Mouse (Mus musculus) ES-E14 (cell line): ENCODE data around the gene Slc25a23. TPM values are rescaled to one million over a fixed set of nuclear protein-coding genes. Genes with fewer than 3 reads are reported as not detected.

Experiments used
- DNase-seq: peaks from one replicate; pipeline ENCODE4 v3.0.0-alpha.2; 2013; ENCODE audit warnings: low read depth, low spot score
- H3K27ac ChIP-seq: 2 replicates; pipeline ENCODE4 v1.5.1; 2012; ENCODE audit warnings: low read depth, mild to moderate bottlenecking, low read length, moderate library complexity, mixed read lengths; ENCODE audit not compliant: poor library complexity, insufficient read depth, severe bottlenecking
- H3K36me3 ChIP-seq: 2 replicates; pipeline ENCODE4 v1.6.1; 2012; ENCODE audit warnings: mild to moderate bottlenecking, low read length, moderate library complexity, mixed read lengths; ENCODE audit not compliant: control insufficient read depth, poor library complexity, insufficient read depth, severe bottlenecking
- H3K4me1 ChIP-seq, 2 experiments: fragments of 150-350 bp in 1 of 2; sonication (generic) in 1 of 2; 2 replicates each; pipeline ENCODE4 v1.6.1; 2012; ENCODE audit warnings: low read length in 2 of 2, mild to moderate bottlenecking in 1 of 2, mixed read lengths in 1 of 2; ENCODE audit not compliant: control insufficient read depth in 2 of 2, insufficient read depth in 2 of 2, poor library complexity in 1 of 2
- H3K4me3 ChIP-seq, 2 experiments: fragments of 150-350 bp in 1 of 2; sonication (generic) in 1 of 2; 2 replicates each; pipeline ENCODE4 v1.5.1; 2012; ENCODE audit warnings: low read length in 2 of 2, low read depth in 1 of 2, mild to moderate bottlenecking in 1 of 2, mixed read lengths in 1 of 2; ENCODE audit not compliant: insufficient read depth in 1 of 2, poor library complexity in 1 of 2, severe bottlenecking in 1 of 2
- H3K9ac ChIP-seq: 2 replicates; pipeline ENCODE4 v1.6.1; 2012; ENCODE audit warnings: low read depth, mild to moderate bottlenecking, low read length, mixed read lengths; ENCODE audit not compliant: poor library complexity, insufficient read depth, severe bottlenecking
- H3K9me3 ChIP-seq: fragments of 150-350 bp; sonication (generic); 2 replicates; pipeline ENCODE4 v1.6.1; 2012; ENCODE audit warnings: low read depth, mild to moderate bottlenecking, low read length; ENCODE audit not compliant: control insufficient read depth, insufficient read depth
- CHD2 ChIP-seq: IDR thresholded peaks from 2 replicates; pipeline ENCODE4 v1.6.1; 2014; ENCODE audit warnings: mild to moderate bottlenecking, low read depth, low read length, inconsistent platforms
- HCFC1 ChIP-seq: IDR thresholded peaks from 2 replicates; pipeline ENCODE4 v1.6.1; 2012; ENCODE audit warnings: low read length, inconsistent platforms, borderline replicate concordance; ENCODE audit not compliant: insufficient read depth
- MAFK ChIP-seq: IDR thresholded peaks from 2 replicates; pipeline ENCODE4 v1.6.1; 2014; ENCODE audit warnings: mild to moderate bottlenecking, low read depth, low read length, inconsistent platforms; ENCODE audit not compliant: insufficient read depth
- ZC3H11A ChIP-seq: IDR thresholded peaks from 2 replicates; pipeline ENCODE4 v1.6.1; 2012; ENCODE audit warnings: low read depth, mild to moderate bottlenecking, inconsistent platforms, low read length, borderline replicate concordance
- ZNF384 ChIP-seq: IDR thresholded peaks from 2 replicates; pipeline ENCODE4 v1.6.1; 2012; ENCODE audit warnings: low read depth, low read length, inconsistent platforms
- in situ Hi-C, 2 experiments: fragments of 600-800 bp; cut with MboI; formaldehyde crosslinking; loops; one replicate each; pipeline ENCODE4 v1.15.1; 2025; ENCODE audit warnings: low sequenced_read_pairs in 2 of 2, inconsistent platforms in 1 of 2; ENCODE audit not compliant: unreplicated experiment in 2 of 2
- total RNA-seq: library from RNA; depleted of rRNA; stranded (reverse); fragments of 300-350 nt; gene quantifications from 2 replicates; pipeline ENCODE4 v1.2.3, GENCODE M21; 2012

Slc25a23 gene
- total RNA-seq, 1 experiment: 5.9 TPM

GRCm38 (mm10) chr17:57001228-57001627 is 58.4 kb downstream of the Slc25a23 start:
- no peak for TF ChIP-seq CHD2
- 0 out of 2 replicates have a peak, but pooled peaks have one; percentile 14 for TF ChIP-seq ZNF384
- Histone ChIP-seq H3K4me1 (peaks cover 0 to 7% of the 10 kb centered on the region in 2 experiments; a peak in 1 of 4 replicates), H3K4me3 (no peak overlapping the region), H3K36me3 (peaks cover 40% of the 10 kb centered on the region), H3K9me3 (no peaks in the 10 kb centered on the region), H3K27ac (no peak overlapping the region), H3K9ac (no peak overlapping the region)
- in situ Hi-C loops: no loop called here
- DNase-seq: no peak

- Histone ChIP-seq H3K4me1 (peaks cover 0 to 7% of the 10 kb centered on the region in 2 experiments; a peak in 1 of 4 replicates), H3K9ac (no peak within 1 kb of the TSS), H3K9me3 (no peaks in the 10 kb centered on the region), H3K4me3 (no peak within 1 kb of the TSS), H3K27ac (no peak within 1 kb of the TSS), H3K36me3 (peaks cover 41% of the 10 kb centered on the region)
- no peak for DNase-seq
- no peak for TF ChIP-seq CHD2
- no peak for TF ChIP-seq HCFC1
- no peak for TF ChIP-seq ZC3H11A
- in situ Hi-C loops: no loop called here
These were observed 59.6 kb downstream of the Slc25a23 start, which contains the start of gene Pspn for GRCm38 (mm10) chr17:56999968-57000609. TSS of gene Pspn (minus strand) at chr17:57000018.

GRCm38 (mm10) chr17:56999414-56999813 is 60.2 kb downstream of the Slc25a23 start:
- peaks cover 0 to 7% of the 10 kb centered on the region in 2 experiments; a peak in 1 of 4 replicates for H3K4me1 ChIP-seq
- no peak overlapping the region for H3K27ac ChIP-seq
- no peak for DNase-seq
- no peak overlapping the region for H3K9ac ChIP-seq
- no peaks in the 10 kb centered on the region for H3K9me3 ChIP-seq
- no peak overlapping the region for H3K4me3 ChIP-seq
- in situ Hi-C loops: no loop called here
- peaks cover 44% of the 10 kb centered on the region for H3K36me3 ChIP-seq
- TF ChIP-seq ZC3H11A (no peak), CHD2 (no peak), ZNF384 (no peak), HCFC1 (no peak), MAFK (no peak)

- TF ChIP-seq CHD2: peak; percentile 83
- TF ChIP-seq ZNF384: no peak
- no peak for TF ChIP-seq MAFK
- peak; percentile 70; the same call in 1 of the 2 replicates for TF ChIP-seq ZC3H11A
- TF ChIP-seq HCFC1: peak; percentile 49; the same call in 1 of the 2 replicates
- peaks cover 0 to 10% of the 10 kb centered on the region in 2 experiments; a peak in 1 of 4 replicates for H3K4me1 ChIP-seq
- DNase-seq: peak; percentile 99
- in situ Hi-C loops: no loop called here
- no peak within 1 kb of the TSS; the same call in 1 of the 2 replicates for H3K27ac ChIP-seq
- peak within 1 kb of the TSS; percentile 81 for H3K9ac ChIP-seq
- H3K36me3 ChIP-seq: peaks cover 51% of the 10 kb centered on the region
- H3K4me3 ChIP-seq: peak within 1 kb of the TSS; percentile 86 to 95
- no peaks in the 10 kb centered on the region for H3K9me3 ChIP-seq
These were observed 62.5 kb downstream of the Slc25a23 start, which contains the start of gene Alkbh7 for GRCm38 (mm10) chr17:56997029-56997667. TSS of gene Alkbh7 (plus strand) at chr17:56997339.

GRCm38 (mm10) chr17:56996506-56996905 is 63.2 kb downstream of the Slc25a23 start:
- Histone ChIP-seq H3K4me3 (no peak overlapping the region), H3K36me3 (peaks cover 54% of the 10 kb centered on the region), H3K9ac (no peak overlapping the region), H3K27ac (no peak overlapping the region), H3K4me1 (peaks cover 0 to 10% of the 10 kb centered on the region in 2 experiments; a peak in 1 of 4 replicates), H3K9me3 (no peaks in the 10 kb centered on the region)
- TF ChIP-seq ZNF384 (no peak), ZC3H11A (no peak), MAFK (no peak), HCFC1 (no peak), CHD2 (no peak)
- in situ Hi-C loops: no loop called here
- no peak for DNase-seq
